Mouse (Mus musculus): ENCODE measurements around the gene Ly6g6d. TPM values are rescaled to one million over a fixed set of nuclear protein-coding genes. Genes with fewer than 3 reads are reported as not detected.

Gene Ly6g6d
- total and polyA plus RNA-seq, 3 experiments: 2.0 TPM; not detected in 2

DNA sequence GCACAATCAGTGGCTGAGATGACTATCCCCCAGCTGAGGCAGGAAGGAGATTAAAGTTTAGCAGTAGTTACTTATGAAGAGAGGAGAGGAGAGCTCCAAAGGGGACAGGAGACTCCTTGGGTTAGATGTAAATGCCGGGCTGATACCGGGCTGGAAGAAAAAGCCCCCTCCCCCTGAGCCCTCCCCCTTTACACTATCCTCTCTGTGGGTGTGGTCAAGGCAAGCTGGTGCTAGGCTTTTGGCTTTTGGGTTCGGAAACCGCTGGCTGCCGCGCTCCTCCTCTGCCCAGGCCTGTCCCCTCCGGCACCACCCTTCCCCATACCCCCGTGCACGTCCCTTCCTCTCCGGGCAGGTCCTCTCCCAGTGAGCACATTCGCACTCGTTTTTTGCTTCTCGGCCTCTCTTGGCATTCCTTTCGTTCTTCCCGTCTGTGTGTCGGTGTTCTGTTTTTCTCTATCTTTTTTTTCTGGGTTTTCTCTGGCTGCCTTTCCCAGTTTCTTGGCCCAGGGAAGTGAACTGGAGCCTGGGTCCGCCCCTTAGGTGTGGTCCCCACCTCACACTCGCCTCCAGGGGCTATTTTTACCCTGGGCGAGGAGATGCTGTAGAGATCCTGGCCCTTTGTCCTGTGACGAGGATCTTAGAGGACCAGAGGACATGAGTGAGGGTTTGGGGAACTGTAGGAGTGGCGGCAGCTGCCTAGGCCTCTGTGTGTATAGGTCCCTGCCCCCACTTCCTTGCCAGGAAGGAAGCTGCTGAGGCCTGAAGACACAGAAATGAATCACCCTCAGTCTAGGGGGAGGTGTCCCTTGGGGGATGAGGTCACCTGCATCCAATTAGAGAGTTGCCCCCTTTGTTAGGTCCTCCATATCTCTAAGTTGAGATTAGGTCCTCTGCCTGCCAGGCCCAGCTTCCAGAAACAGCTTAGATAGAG is 26.4 kb downstream of the Ly6g6d start:
- TF ChIP-seq TAL1 (conservative IDR thresholded peaks at IDR 0.05; ENCODE audit: low read depth, low read length) (no peak), CTCF (IDR thresholded peaks at IDR 0.05; ENCODE audit: low read depth, low read length) (no peak), GATA2 (IDR thresholded peaks at IDR 0.05; ENCODE audit: borderline replicate concordance, low read depth, low read length) (no peak), GATA1 (IDR thresholded peaks at IDR 0.05; ENCODE audit: borderline replicate concordance, low read length) (no peak), POLR2AphosphoS5 (IDR thresholded peaks at IDR 0.05; ENCODE audit: insufficient replicate concordance, low read depth, low read length) (no peak)
- peaks cover 51% of the 10 kb centered on the region for H3K36me3 ChIP-seq (replicated peaks)
- H3K4me3 ChIP-seq (ENCODE audit: low read depth, low read length): peak overlapping the region; percentile 81
- DNase-seq (ENCODE audit: low spot score): peak; percentile 93
- ATAC-seq (ENCODE audit: extremely low read depth, insufficient number of reproducible peaks, low FRiP score, poor library complexity, severe bottlenecking): peak; percentile 61
- no peaks in the 10 kb centered on the region for H3K27me3 ChIP-seq (ENCODE audit: insufficient read depth, low read length)
- no peaks in the 10 kb centered on the region for H3K9me3 ChIP-seq (replicated peaks)
- H3K4me1 ChIP-seq (ENCODE audit: insufficient read depth, low read depth, low read length): peaks cover 73% of the 10 kb centered on the region

DNA sequence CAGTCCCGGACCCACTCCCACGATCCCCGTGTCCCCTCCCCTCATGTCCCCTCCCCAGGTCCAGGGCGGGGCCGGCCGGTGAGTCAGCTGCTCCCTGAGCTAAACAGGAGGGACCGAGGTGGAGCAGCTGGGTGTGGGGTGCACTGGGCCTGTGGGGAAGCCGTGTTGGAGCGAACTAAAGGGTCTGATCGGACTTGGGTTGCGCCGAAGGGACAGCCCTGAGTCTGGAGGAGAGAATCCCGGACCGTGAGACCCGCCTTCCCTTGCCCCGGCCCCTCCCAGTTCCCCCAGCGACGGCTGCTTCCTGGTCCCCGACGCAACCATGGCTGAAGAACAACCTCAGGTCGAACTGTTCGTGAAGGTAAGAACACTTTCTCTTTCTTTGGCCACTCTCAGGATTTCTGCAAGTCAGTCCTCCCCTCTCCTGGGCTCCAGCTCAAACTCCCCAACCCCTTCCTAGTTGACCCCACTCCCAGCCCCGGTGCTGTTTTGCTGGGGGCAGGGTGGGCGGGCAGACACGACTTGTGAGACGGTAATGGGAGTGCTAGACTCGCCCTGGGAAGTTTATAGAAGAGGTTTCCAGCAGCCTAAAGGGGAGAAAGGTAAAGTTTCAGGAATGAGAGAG is 27.6 kb downstream of the Ly6g6d start:
- Histone ChIP-seq H3K4me1 (ENCODE audit: insufficient read depth, low read depth, low read length) (peaks cover 74% of the 10 kb centered on the region), H3K36me3 (replicated peaks) (peaks cover 39% of the 10 kb centered on the region), H3K27me3 (ENCODE audit: insufficient read depth, low read length) (no peaks in the 10 kb centered on the region), H3K4me3 (ENCODE audit: low read depth, low read length) (peak overlapping the region; percentile 81), H3K9me3 (replicated peaks) (no peaks in the 10 kb centered on the region)
- TF ChIP-seq GATA1 (IDR thresholded peaks at IDR 0.05; ENCODE audit: borderline replicate concordance, low read length) (no peak), TAL1 (conservative IDR thresholded peaks at IDR 0.05; ENCODE audit: low read depth, low read length) (no peak), GATA2 (IDR thresholded peaks at IDR 0.05; ENCODE audit: borderline replicate concordance, low read depth, low read length) (no peak), POLR2AphosphoS5 (IDR thresholded peaks at IDR 0.05; ENCODE audit: insufficient replicate concordance, low read depth, low read length) (no peak)
- ATAC-seq (ENCODE audit: extremely low read depth, insufficient number of reproducible peaks, low FRiP score, poor library complexity, severe bottlenecking): peak; percentile 4; the same call in 1 of the 2 replicates
- peak; percentile 62 for DNase-seq (ENCODE audit: low spot score)

DNA sequence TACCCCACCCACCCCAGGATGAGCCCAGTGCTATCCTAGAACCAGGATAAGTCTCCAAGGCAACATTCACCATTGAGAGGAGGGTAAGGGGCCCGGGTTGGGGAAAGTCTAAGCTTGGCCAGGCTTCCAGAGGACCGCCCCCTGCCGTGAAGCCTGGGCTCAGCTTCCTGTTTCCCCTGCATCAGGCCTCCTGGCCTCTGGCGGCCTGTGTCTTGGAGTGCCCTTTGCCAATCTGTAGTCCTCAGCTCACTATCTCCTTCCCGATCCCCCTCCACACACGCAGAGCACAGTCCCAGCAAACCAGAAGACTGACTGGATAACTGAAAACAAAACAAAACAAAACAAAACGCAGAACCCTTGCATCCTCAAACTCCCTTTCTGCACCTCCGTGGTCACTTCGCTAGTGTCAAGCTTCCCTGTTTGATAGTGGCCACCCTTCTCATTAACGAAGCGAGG is 28.3 kb downstream of the Ly6g6d start, which contains the start of gene Clic1:
Gene Clic1 (plus strand): TSS at position 406 of the 456 bp plus-strand sequence.
- H3K36me3 ChIP-seq (replicated peaks): peaks cover 34% of the 10 kb centered on the region
- peak; percentile 9; the same call in 1 of the 2 replicates for ATAC-seq (ENCODE audit: extremely low read depth, insufficient number of reproducible peaks, low FRiP score, poor library complexity, severe bottlenecking)
- H3K27me3 ChIP-seq (ENCODE audit: insufficient read depth, low read length): no peaks in the 10 kb centered on the region
- no peaks in the 10 kb centered on the region for H3K9me3 ChIP-seq (replicated peaks)
- no peak for TF ChIP-seq POLR2AphosphoS5 (IDR thresholded peaks at IDR 0.05; ENCODE audit: insufficient replicate concordance, low read depth, low read length)
- no peak for TF ChIP-seq GATA2 (IDR thresholded peaks at IDR 0.05; ENCODE audit: borderline replicate concordance, low read depth, low read length)
- no peak for TF ChIP-seq CTCF (IDR thresholded peaks at IDR 0.05; ENCODE audit: low read depth, low read length)
- no peak for TF ChIP-seq TAL1 (conservative IDR thresholded peaks at IDR 0.05; ENCODE audit: low read depth, low read length)
- no peak for TF ChIP-seq GATA1 (IDR thresholded peaks at IDR 0.05; ENCODE audit: borderline replicate concordance, low read length)
- peak within 1 kb of the TSS; percentile 81 for H3K4me3 ChIP-seq (ENCODE audit: low read depth, low read length)
- peaks cover 76% of the 10 kb centered on the region for H3K4me1 ChIP-seq (ENCODE audit: insufficient read depth, low read depth, low read length)
- peak; percentile 80 for DNase-seq (ENCODE audit: low spot score)

DNA sequence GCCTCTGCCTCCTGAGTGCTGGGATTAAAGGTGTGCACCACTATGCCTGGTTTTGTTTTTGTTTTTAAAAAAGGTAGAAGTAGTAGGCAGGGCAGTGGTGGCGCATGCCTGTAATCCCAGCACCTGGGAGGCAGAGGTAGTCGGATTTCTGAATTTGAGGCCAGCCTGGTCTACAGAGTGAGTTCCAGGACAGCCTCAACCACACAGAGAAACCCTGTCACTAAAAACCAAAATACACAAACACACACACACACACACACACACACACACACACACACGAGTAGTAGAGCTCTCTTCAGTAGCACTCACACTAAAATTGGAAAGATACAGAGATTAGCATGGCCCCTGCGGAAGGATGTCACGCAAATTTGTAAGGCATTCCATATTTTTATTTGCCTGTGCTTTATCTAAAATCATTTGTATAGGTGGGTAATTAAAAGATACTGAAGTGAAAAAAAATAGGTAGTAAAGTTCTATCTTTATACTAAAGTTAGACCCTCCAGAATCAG is 28.9 kb downstream of the Ly6g6d start:
- peaks cover 77% of the 10 kb centered on the region for H3K4me1 ChIP-seq (ENCODE audit: insufficient read depth, low read depth, low read length)
- ATAC-seq (ENCODE audit: extremely low read depth, insufficient number of reproducible peaks, low FRiP score, poor library complexity, severe bottlenecking) (no peak), DNase-seq (ENCODE audit: low spot score) (no peak)
- H3K36me3 ChIP-seq (replicated peaks): peaks cover 31% of the 10 kb centered on the region
- H3K4me3 ChIP-seq (ENCODE audit: low read depth, low read length): peak overlapping the region; percentile 81; the same call in 1 of the 2 replicates
- no peaks in the 10 kb centered on the region for H3K27me3 ChIP-seq (ENCODE audit: insufficient read depth, low read length)
- no peaks in the 10 kb centered on the region for H3K9me3 ChIP-seq (replicated peaks)
- TF ChIP-seq GATA1 (IDR thresholded peaks at IDR 0.05; ENCODE audit: borderline replicate concordance, low read length): no peak
- no peak for TF ChIP-seq TAL1 (conservative IDR thresholded peaks at IDR 0.05; ENCODE audit: low read depth, low read length)
- TF ChIP-seq POLR2AphosphoS5 (IDR thresholded peaks at IDR 0.05; ENCODE audit: insufficient replicate concordance, low read depth, low read length): no peak
- TF ChIP-seq GATA2 (IDR thresholded peaks at IDR 0.05; ENCODE audit: borderline replicate concordance, low read depth, low read length): no peak
- no peak for TF ChIP-seq CTCF (IDR thresholded peaks at IDR 0.05; ENCODE audit: low read depth, low read length)

DNA sequence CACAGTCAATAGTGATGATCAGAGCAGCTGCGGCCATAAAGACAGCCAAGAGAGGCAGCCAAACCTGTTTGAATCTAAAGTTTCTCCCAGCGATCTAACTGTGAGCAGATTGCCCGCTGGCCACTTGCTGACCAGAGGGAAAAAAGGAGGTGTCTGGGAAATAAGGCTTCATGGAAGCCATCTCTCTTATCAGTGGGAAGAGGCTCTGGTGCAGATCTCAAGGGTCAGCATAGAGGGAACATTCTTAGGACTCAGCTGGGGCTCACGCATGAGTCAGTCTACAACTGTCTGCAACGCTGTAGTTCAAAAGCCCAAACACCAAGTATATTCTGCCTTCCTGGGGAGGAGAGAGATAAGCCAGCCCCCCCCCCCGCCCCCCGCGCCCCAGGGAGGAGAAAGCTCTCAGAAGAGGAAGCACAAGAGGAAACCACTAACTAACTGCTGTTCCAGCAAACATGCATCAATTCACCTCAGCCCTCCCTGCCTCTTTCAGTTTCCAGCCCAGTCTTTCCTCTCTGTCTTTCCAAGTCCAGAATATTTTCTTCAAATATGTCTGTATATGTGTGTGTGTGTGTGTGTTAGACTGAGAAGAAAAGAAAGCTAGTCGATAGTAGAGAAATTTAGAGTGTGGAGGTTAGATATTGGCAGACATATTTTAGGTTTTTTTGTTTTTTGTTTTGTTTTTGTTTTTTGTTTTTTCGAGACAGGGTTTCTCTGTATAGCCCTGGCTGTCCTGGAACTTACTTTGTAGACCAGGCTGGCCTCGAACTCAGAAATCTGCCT is 29.5 kb downstream of the Ly6g6d start:
- Histone ChIP-seq H3K36me3 (replicated peaks) (peaks cover 31% of the 10 kb centered on the region), H3K4me1 (ENCODE audit: insufficient read depth, low read depth, low read length) (peaks cover 79% of the 10 kb centered on the region), H3K27me3 (ENCODE audit: insufficient read depth, low read length) (no peaks in the 10 kb centered on the region), H3K4me3 (ENCODE audit: low read depth, low read length) (peak overlapping the region; percentile 57; the same call in 1 of the 2 replicates), H3K9me3 (replicated peaks) (no peaks in the 10 kb centered on the region)
- ATAC-seq (ENCODE audit: extremely low read depth, insufficient number of reproducible peaks, low FRiP score, poor library complexity, severe bottlenecking) (0 out of 2 replicates have a peak, but pooled peaks have one; percentile 2), DNase-seq (ENCODE audit: low spot score) (peak; percentile 71)
- TF ChIP-seq GATA2 (IDR thresholded peaks at IDR 0.05; ENCODE audit: borderline replicate concordance, low read depth, low read length): no peak
- TF ChIP-seq CTCF (IDR thresholded peaks at IDR 0.05; ENCODE audit: low read depth, low read length): no peak
- TF ChIP-seq TAL1 (conservative IDR thresholded peaks at IDR 0.05; ENCODE audit: low read depth, low read length): no peak
- no peak for TF ChIP-seq POLR2AphosphoS5 (IDR thresholded peaks at IDR 0.05; ENCODE audit: insufficient replicate concordance, low read depth, low read length)
- TF ChIP-seq GATA1 (IDR thresholded peaks at IDR 0.05; ENCODE audit: borderline replicate concordance, low read length): no peak

Measured in G1E (cell line).